Mouse (Mus musculus) urinary bladder, postnatal 4 days (tissue): ENCODE measurements around the gene Tiam1.

Experiments
- DNase-seq, 2 experiments: peaks; one replicate each; pipeline ENCODE4 v3.0.0; 2021 to 2022; ENCODE audit warnings: low spot score in 2 of 2

Gene Tiam1

DNA sequence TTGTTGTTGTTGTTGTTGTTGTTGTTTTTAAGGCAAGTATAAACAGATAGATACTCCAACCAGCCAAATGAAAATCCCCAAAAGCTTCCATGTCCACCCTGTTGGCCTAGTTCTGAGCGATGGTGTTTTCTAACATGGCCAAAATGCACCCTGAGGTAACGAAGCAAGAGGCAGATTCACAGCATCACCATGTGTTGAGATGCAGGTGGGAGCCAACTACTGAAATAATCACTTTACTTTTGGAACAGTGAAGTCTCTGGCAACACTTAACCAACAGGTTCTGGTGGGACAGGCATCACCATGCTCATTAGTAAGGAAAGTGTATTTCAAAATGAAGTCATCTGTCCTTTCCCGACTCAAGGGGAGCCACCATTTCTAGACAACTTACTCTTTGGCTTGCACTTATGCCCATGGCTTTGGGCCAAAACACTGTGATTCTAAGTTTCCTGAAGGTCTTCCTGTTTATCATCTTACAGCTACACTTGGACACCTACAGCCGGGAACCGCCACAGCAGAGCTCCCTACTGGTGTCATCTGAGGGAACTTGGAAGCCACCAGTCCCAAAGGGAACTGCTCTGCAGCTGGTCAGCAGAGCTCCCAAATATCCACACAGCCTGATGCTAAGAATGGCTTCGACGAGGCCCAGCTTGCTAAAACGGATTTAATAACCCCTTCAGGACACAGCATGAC lies 230.7 kb downstream of the Tiam1 start:
- DNase-seq: no peak

DNA sequence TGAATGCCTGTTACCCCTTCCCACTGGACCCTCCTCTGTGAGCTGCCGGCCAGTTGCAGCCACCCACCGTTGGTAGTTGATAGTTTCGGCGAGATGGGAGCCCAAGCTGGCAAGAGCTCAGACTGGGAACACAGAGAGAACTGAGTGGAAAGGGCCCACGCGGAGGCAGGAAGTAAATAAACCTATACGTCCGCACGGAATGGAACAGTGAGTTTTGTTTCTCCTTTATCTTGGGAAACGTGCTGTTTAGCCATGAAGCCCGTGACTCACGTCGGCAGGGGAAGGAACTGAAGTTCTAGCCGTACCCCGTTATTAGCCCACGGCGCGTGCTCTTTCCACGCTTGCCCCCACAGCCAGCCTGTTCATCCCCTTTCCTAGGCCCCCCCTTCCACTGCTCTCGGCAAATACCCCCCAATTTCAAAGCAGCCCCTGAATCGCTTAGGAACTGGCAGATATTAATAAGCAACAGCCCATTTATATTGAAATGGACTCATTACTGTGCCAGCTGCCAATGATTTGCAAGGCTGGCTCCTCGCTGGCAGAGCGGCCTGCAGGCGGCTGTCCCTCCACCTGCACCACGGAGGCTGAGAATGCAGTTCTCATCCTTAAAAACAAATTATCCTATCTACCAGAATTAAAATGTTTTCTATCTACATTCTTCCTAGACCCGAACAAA lies 234.0 kb downstream of the Tiam1 start:
- no peak for DNase-seq

DNA sequence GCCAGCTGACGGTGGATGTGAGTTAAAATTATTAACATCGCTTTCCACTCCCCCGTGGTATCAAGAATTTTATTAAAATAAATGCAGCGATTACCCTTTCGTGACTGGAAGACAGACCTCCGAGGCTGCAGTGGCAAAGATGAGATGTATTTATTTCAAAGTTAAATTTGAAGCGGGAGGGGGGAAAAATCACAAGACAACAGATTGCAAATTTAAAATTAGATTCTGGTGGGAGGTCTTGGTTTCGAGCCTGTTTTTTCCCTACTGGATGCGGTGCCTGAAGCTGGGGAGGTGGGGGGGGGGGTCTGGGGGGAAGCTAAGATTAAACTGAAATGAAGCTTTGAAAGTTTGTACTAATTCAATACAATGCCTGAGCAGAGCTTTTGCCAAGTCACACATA lies 235.9 kb downstream of the Tiam1 start:
- no peak for DNase-seq

DNA sequence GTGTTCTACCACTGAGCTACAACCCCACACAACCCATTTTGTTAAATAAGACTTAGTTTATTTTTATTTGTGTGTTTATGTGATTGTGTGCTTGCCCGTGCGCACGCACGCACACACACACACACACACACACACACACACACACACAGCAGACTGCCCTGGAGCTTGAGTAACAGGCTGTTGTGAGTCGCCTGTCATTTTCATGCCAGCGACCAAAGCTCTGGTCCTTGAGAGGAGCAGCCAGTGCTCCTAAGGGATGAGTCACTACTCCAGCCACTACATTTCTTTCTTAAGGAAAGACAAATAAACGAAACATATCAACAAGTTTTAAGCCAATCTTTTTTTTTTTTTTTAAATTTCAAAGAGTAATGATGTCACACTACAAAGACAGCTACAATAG lies 236.7 kb downstream of the Tiam1 start:
- DNase-seq: no peak

GRCm38 (mm10) chr16:89905730-89906305 lies 237.8 kb downstream of the Tiam1 start:
- DNase-seq: no peak

DNA sequence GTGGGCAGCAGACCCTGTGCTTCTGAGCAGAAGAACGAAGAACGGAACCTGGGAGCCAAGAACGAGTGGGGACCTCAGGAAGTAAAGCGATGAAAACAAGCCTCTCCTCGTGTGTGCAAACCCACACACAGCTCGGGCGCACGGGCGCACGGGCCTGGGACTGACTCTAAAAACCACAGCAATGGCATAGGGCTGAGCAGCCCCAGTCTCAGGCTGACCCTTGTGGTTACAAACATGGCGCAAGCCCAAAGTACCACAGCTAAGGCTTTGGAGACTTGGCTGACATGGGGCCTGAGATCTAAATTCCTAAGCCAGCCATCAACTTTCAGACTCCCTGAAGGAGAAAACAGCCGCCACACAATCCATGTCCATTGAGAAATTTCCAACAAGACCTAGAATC lies 239.4 kb downstream of the Tiam1 start:
- DNase-seq: no peak

GRCm38 (mm10) chr16:89902578-89903304 lies 240.8 kb downstream of the Tiam1 start:
- no peak for DNase-seq

- no peak for DNase-seq
Observed at GRCm38 (mm10) chr16:89900681-89901080, 242.9 kb downstream of the Tiam1 start.

- no peak for DNase-seq
Observed at GRCm38 (mm10) chr16:89899192-89899591, 244.4 kb downstream of the Tiam1 start.

DNA sequence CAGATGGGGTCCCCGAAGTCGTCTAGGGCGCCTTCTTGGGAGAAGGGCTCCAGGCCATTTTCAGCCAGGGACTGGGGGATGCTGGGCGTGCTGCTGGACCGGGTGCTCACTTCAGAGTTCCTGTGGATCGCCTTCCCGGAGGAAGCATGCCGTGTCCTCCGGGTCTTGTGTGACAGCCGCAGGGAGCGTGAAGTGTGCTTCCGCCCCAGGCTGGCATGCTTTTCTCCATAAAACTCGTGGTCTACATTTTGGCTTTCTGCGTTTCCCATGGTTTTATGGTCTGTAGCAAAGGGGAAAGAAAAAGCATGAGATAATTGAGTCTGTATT lies 245.3 kb downstream of the Tiam1 start:
- no peak for DNase-seq

DNA sequence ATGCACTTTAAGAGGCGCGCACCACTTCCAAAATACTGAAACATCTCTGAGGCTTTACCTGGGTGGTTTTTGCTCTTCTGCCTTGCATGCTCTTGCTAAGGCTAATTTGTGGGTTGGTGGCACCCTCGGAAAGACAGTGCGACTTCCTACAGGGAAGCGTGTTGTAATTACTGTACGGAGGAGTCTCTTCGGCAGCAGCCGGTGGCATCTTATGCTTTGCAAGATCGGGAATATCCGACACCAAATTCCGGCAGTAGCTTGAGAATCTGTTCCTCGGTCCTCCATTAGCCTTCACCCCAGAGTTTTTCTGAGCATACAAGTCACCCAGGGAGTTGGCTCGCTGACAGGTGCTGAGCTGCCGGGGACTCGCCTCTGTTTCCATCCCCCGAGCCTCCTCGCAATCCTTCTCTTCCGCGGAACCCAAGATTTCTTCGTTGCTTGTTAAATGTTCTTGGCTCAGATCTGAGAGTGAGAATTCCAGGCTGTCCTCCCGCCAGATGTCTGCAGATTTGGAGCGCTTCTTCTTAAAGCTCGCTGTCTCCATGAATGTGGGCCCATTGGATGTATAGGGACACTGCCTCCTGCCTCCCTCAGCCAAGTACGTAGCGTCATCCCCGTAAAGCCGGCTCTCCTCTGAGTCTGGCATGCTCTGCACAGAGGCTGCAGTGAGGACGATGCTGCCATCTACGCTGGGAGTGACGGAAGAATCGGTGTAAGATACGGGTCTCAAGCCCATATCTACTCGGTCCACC lies 245.8 kb downstream of the Tiam1 start:
- DNase-seq: no peak

DNA sequence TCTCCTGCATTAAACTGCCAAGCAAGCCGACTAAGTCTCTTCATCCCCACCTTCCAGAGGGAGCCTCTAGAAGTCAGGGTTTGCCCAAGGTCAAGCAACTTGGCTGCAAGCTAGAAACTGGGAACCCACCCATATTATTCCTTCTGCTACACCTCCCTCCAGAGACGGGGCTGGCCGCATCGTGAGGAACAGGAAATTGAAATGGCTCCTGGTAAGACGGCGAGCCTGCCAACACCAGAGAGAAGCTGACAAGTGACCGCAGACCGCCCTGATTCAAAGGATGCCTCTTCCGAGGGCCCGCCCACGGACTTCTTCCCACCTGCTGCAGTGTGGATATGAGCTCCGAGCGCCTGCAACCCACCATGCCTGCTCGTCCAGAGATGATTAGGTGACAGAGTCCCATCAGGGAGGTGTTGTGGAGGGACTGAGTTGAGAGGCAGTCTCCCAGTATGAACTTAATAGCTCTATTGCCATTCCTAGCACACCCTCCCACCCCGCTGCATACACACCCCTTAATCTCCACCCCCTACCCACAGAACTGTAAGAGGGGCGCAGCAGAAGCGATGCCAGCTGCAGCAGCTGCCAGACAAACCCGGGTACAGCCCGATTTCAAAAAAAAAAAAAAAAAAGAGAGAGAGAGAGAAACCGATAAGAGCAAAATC lies 246.6 kb downstream of the Tiam1 start:
- no peak for DNase-seq

GRCm38 (mm10) chr16:89896392-89896791 lies 247.2 kb downstream of the Tiam1 start:
- no peak for DNase-seq

DNA sequence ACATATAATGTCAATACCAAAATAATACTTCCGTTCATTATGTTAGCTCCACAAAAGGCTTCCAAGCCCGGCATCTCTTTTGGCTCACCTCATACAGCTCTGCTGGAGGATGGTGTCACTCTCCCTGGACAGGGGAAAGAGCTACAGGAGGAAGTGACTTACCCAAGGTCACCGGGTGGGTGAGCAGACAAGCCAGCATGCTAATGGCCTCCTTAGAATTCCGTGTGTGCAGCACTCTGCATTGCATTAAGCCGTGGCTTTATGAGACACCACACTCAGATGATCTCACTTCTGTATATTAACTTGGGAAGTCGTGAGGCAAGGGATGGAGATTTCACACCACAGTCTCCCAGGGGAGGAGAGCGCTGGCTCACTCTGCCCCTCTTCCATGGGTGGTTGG lies 248.3 kb downstream of the Tiam1 start:
- DNase-seq: no peak

DNA sequence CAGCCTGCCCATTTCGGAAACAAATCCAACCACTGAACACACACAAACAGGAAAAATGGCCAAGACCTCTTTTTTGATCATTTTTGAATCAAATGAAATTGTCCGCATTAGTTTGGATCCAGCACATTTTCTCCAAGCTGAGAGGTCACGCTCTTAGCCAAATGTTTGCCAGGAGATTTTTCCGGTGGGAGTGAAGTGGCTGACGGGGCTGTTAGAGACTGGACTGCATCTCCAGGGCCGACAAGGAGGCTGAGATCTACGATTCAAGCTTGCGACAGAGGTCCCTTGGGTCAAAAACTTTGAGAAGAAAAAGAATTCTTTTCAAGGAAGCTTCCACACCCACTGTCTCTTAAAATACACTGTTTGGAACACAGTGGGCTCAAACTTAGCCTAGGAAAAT lies 248.8 kb downstream of the Tiam1 start:
- no peak for DNase-seq

- DNase-seq: no peak
Observed at GRCm38 (mm10) chr16:89890515-89891189, 252.9 kb downstream of the Tiam1 start.

DNA sequence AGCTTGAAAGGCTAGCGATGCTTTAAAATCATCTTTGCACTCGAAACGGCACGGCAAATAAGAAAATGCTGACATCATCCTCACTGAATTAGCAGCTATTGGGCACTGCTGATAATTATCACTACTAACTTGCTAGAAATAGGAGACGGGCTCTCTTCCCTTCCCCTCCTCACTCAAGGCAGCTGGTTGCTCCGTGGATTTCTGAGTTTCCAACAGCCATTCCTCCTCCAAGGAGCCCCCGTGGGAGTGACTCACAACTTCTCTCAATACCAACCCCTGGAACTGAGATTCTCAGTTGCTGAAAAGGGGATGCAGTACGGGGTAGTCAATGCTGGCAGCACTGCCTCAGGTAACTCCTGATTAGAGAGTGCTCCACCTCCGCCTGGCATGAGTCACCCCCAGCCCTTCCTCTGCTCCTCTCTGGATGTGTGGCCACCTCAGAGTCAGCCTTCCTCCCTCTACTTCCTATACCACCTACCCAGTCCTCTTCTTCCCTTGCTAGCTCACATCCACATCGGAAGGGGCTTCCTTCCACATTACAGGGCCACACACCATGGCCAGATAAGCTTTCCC lies 253.6 kb downstream of the Tiam1 start:
- no peak for DNase-seq

DNA sequence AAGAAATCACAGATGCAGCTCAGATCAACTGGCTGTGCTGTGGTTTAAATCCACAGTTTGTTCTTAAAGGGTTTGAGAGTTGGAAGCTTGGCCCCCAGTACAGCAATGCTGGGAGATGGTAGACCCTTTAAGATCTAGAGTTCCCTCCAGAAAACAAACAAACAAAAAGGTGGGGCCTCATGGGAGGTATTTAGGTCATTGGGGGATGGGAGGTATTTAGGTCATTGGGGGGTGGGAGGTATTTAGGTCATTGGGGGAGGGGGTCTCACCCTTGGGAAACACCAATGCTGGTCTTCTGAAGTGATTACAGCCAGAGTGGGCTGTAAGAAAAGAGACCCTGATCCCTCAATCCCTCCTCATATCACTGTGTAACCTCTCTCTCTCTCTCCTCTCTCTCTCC lies 257.0 kb downstream of the Tiam1 start:
- DNase-seq: no peak

DNA sequence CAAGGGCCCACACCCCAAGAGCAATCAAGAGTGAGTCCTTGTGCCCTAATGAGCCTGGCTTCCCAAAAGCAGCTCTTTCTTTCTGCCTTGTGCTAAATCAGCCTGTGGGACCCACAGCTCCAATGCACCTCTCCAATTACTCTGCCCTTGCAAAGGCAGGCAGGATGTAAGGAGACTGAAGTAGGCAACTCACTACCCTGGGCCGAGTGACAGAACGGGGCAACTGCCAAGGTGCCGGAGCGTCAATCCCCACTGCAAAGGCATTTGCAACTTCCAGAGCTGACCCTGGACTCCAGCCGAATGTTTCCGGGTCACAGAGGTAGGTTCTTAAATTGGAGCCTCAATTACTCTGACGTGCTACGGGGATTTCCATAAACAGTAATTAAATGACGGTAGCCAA lies 257.9 kb downstream of the Tiam1 start:
- DNase-seq: no peak

DNA sequence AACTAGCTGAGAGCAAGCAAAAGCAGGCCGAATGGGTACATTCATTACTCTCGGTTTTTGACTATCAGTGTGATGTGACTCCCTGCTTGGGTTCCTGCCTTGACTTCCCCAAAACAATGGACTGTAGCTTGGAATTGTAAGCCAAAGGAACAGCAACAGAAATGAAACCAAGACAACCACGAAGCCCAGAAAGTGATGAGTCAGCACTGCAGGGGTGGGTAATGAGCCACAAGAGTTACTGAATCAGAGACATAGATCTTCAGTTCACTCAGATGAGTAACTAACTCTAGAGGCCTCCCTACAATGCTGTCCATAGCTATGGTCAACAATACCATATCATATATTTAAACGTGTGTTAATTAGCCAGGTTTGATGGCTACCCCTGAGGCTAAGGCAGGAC lies 259.7 kb downstream of the Tiam1 start:
- no peak for DNase-seq
